Mouse (Mus musculus) midbrain, embryonic 16.5 days (tissue): ENCODE measurements around the gene 9830107B12Rik. TPM values are rescaled to one million over a fixed set of nuclear protein-coding genes. Genes with fewer than 3 reads are reported as not detected.

ENCODE experiments used
- ATAC-seq: fragments of 200-750 bp; cut with Nextera tagmentation; 2 replicates; pipeline ENCODE4 v1.8.0; 2017; ENCODE audit warnings: moderate TSS enrichment
- H3K27ac ChIP-seq: fragments of 300-500 bp; sonication (generic); 2 replicates; pipeline ENCODE4 v1.5.1; 2014; ENCODE audit warnings: mild to moderate bottlenecking, low read length, mixed read lengths
- H3K27me3 ChIP-seq: fragments of 300-500 bp; sonication (generic); 2 replicates; pipeline ENCODE4 v1.6.1; 2014; ENCODE audit warnings: low read depth, low read length, mixed read lengths; ENCODE audit not compliant: control insufficient read depth, insufficient read depth
- H3K36me3 ChIP-seq: fragments of 300-500 bp; sonication (generic); 2 replicates; pipeline ENCODE4 v1.6.1; 2014; ENCODE audit warnings: mild to moderate bottlenecking, low read length, moderate library complexity, mixed read lengths; ENCODE audit not compliant: control insufficient read depth, insufficient read depth
- H3K4me1 ChIP-seq: fragments of 300-500 bp; sonication (generic); 2 replicates; pipeline ENCODE4 v1.6.1; 2014; ENCODE audit warnings: mild to moderate bottlenecking, low read length, mixed read lengths; ENCODE audit not compliant: control insufficient read depth, insufficient read depth
- H3K4me2 ChIP-seq: fragments of 300-500 bp; sonication (generic); 2 replicates; pipeline ENCODE4 v1.6.1; 2014; ENCODE audit warnings: mild to moderate bottlenecking, low read length, mixed read lengths
- H3K4me3 ChIP-seq: fragments of 300-500 bp; sonication (generic); 2 replicates; pipeline ENCODE4 v1.5.1; 2014; ENCODE audit warnings: low read depth, mild to moderate bottlenecking, low read length, moderate library complexity, mixed read lengths
- H3K9ac ChIP-seq: fragments of 300-500 bp; sonication (generic); 2 replicates; pipeline ENCODE4 v1.6.1; 2014; ENCODE audit warnings: low read depth, low read length, mixed read lengths
- H3K9me3 ChIP-seq: fragments of 300-500 bp; sonication (generic); replicated peaks from 2 replicates; pipeline ENCODE4 v1.6.1; 2014; ENCODE audit warnings: mild to moderate bottlenecking, low read length, mixed read lengths; ENCODE audit not compliant: control insufficient read depth, poor library complexity, severe bottlenecking
- WGBS: fragments of 180-500 bp; shearing (Covaris S2); extraction: QIAGEN DNeasy Blood & Tissue Kit; methylation state at CpG from one replicate; pipeline ENCODE4 v1.1.7; 2014; 5-methylcytosine and 5-hydroxymethylcytosine counted together
- polyA plus RNA-seq: library from polyadenylated mRNA; unstranded; fragments of >200 nt; fragmentation: Nextera tagmentation; extraction: Ambion mirVana; gene quantifications from 2 replicates; pipeline ENCODE4 v1.2.1, GENCODE M21; 2015

The 9830107B12Rik gene
- polyA plus RNA-seq, 1 experiment from 2014 or later, result not detected

DNA sequence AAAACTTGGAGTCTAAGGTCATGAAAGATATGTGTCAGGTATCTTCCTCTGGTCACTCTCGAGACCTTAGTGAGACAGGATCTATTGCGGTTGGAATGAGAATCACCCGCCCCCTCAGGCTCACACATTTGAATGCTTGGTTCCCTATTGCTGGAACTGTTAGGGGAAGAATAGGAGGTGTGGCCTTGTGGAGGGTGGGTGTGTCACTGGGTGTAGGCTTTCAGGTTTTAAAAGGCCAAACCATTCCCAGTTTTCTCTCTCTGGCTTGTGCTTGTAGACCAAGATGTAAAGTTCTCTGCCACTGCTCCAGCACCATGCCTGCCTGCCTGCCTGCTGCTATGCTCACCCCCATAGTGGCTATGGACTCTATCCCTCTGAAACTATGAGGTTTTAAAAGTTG is 65.4 kb downstream of the 9830107B12Rik start:
- H3K9me3 ChIP-seq, result no peaks in the 10 kb centered on the region
- WGBS, result 55% methylated on average over 3 of the region's 3 CpGs
- H3K4me3 ChIP-seq, result no peak overlapping the region
- H3K27me3 ChIP-seq, result no peaks in the 10 kb centered on the region
- no peaks in the 10 kb centered on the region for H3K4me1 ChIP-seq
- no peaks in the 10 kb centered on the region for H3K36me3 ChIP-seq
- no peak overlapping the region for H3K9ac ChIP-seq
- H3K27ac ChIP-seq, result no peak overlapping the region
- no peak overlapping the region for H3K4me2 ChIP-seq
- no peak for ATAC-seq

Other genes with a start within 250 kb of the 9830107B12Rik start
- 35.8 and 38.8 TPM in 2 replicates for gene Foxp4, start 221.6 kb downstream of the 9830107B12Rik start, polyA plus RNA-seq
- not detected in 2 replicates for gene 1700122O11Rik, start 108.0 kb downstream of the 9830107B12Rik start, polyA plus RNA-seq
- not detected in 2 replicates for gene 1700067P10Rik, start 56.9 kb downstream of the 9830107B12Rik start, polyA plus RNA-seq
- gene A530064D06Rik, start 21.0 kb upstream of the 9830107B12Rik start, polyA plus RNA-seq, result 0.20 TPM in 1 of 2 replicates, not detected in the other
- gene Trem1, start 86.5 kb upstream of the 9830107B12Rik start, polyA plus RNA-seq, result not detected in 2 replicates
- gene Trem3, start 101.5 kb upstream of the 9830107B12Rik start, polyA plus RNA-seq, result not detected in 2 replicates
- gene Treml4, start 118.0 kb upstream of the 9830107B12Rik start, polyA plus RNA-seq, result 0.38 TPM in 1 of 2 replicates, not detected in the other
- gene Treml2, start 153.2 kb upstream of the 9830107B12Rik start, polyA plus RNA-seq, result 0.09 TPM in 1 of 2 replicates, not detected in the other
- gene B430306N03Rik, start 169.9 kb upstream of the 9830107B12Rik start, polyA plus RNA-seq, result 0.14 TPM in 1 of 2 replicates, not detected in the other
- 2.9 and 3.1 TPM in 2 replicates for gene Trem2, start 200.1 kb upstream of the 9830107B12Rik start, polyA plus RNA-seq
- gene Treml1, start 213.6 kb upstream of the 9830107B12Rik start, polyA plus RNA-seq, result 0.22 and 0.39 TPM in 2 replicates